Mouse (Mus musculus): Measurements from ENCODE around the gene Ptpn13. TPM values are rescaled to one million over a fixed set of nuclear protein-coding genes. Genes with fewer than 3 reads are reported as not detected.

Gene Ptpn13
- polyA plus RNA-seq, 1 experiment from 2014 or later = 16.4 TPM

DNA sequence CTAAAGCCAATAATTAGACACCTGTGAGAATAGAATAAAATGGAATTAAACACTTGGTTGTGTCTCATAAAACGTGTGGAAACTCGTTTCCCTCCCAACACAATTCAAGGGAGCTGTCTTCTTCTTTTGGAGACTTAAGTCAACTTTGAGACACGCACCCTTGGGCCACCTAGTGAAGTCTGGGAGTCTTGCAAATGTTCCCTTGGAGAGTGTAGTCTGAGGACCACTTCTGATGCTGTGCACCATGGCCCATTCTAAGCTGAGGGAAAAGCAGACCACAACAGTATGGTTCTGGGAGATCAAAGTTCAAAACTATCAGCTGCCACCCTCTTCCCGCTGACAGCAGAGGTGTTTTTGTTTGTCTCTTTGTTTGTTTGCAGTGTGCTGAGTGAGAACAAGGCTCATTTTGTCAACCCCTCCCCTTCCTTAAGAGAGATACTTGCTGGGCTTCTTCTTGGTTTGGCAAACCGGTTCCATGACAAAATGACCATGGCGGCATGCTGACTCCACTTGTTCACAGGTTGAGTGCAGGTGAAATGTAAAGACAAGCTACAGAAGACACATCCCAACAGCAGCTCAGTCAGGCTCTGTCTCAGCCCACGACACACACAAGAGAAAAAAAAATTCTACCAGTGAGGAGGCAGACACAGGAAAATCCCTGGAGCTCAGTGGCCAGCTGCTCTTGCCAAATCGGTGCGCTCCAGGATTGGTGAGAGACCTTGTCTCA lies 205.0 kb downstream of the Ptpn13 start:
- ATAC-seq (ENCODE audit: insufficient read depth, low FRiP score, low TSS enrichment) = no peak
- H3K9me3 ChIP-seq (ENCODE audit: control insufficient read depth, low read length) = no peaks in the 10 kb centered on the region
- WGBS = 81% methylated on average over 9 of the region's 9 CpGs
- DNase-seq (ENCODE audit: low spot score) = no peak
- no peaks in the 10 kb centered on the region for H3K27me3 ChIP-seq (ENCODE audit: control insufficient read depth, insufficient read depth, low read length)
- H3K9ac ChIP-seq (ENCODE audit: low read length) = no peak overlapping the region
- no peak overlapping the region for H3K27ac ChIP-seq (ENCODE audit: low read depth, low read length)
- H3K4me1 ChIP-seq (ENCODE audit: control insufficient read depth, insufficient read depth, low read length) = no peaks in the 10 kb centered on the region
- H3K36me3 ChIP-seq (ENCODE audit: control insufficient read depth, insufficient read depth, low read length) = no peaks in the 10 kb centered on the region
- no peak overlapping the region for H3K4me2 ChIP-seq (ENCODE audit: low read depth)
- no peak overlapping the region for H3K4me3 ChIP-seq (ENCODE audit: low read depth, low read length)

GRCm38 (mm10) chr5:103637162-103637561 lies 212.2 kb downstream of the Ptpn13 start:
- DNase-seq (ENCODE audit: low spot score) (no peak), ATAC-seq (ENCODE audit: insufficient read depth, low FRiP score, low TSS enrichment) (no peak)
- H3K36me3 ChIP-seq (ENCODE audit: control insufficient read depth, insufficient read depth, low read length) = no peaks in the 10 kb centered on the region
- H3K4me1 ChIP-seq (ENCODE audit: control insufficient read depth, insufficient read depth, low read length) = no peaks in the 10 kb centered on the region
- no peaks in the 10 kb centered on the region for H3K9me3 ChIP-seq (ENCODE audit: control insufficient read depth, low read length)
- 92% methylated on average over 2 of the region's 2 CpGs for WGBS
- H3K4me3 ChIP-seq (ENCODE audit: low read depth, low read length) = no peak overlapping the region
- no peaks in the 10 kb centered on the region for H3K27me3 ChIP-seq (ENCODE audit: control insufficient read depth, insufficient read depth, low read length)
- H3K27ac ChIP-seq (ENCODE audit: low read depth, low read length) = no peak overlapping the region
- no peak overlapping the region for H3K9ac ChIP-seq (ENCODE audit: low read length)
- no peak overlapping the region for H3K4me2 ChIP-seq (ENCODE audit: low read depth)

- H3K9ac ChIP-seq (ENCODE audit: low read length) = no peak overlapping the region
- H3K27ac ChIP-seq (ENCODE audit: low read depth, low read length) = no peak overlapping the region
- ATAC-seq (ENCODE audit: insufficient read depth, low FRiP score, low TSS enrichment) (no peak), DNase-seq (ENCODE audit: low spot score) (no peak)
- H3K4me3 ChIP-seq (ENCODE audit: low read depth, low read length) = no peak overlapping the region
- H3K27me3 ChIP-seq (ENCODE audit: control insufficient read depth, insufficient read depth, low read length) = no peaks in the 10 kb centered on the region
- no peaks in the 10 kb centered on the region for H3K4me1 ChIP-seq (ENCODE audit: control insufficient read depth, insufficient read depth, low read length)
- H3K4me2 ChIP-seq (ENCODE audit: low read depth) = no peak overlapping the region
- WGBS = 100% methylated on average over 1 of the region's 1 CpGs
- no peaks in the 10 kb centered on the region for H3K36me3 ChIP-seq (ENCODE audit: control insufficient read depth, insufficient read depth, low read length)
- no peaks in the 10 kb centered on the region for H3K9me3 ChIP-seq (ENCODE audit: control insufficient read depth, low read length)
Measured at GRCm38 (mm10) chr5:103644167-103644566, 219.2 kb downstream of the Ptpn13 start.

DNA sequence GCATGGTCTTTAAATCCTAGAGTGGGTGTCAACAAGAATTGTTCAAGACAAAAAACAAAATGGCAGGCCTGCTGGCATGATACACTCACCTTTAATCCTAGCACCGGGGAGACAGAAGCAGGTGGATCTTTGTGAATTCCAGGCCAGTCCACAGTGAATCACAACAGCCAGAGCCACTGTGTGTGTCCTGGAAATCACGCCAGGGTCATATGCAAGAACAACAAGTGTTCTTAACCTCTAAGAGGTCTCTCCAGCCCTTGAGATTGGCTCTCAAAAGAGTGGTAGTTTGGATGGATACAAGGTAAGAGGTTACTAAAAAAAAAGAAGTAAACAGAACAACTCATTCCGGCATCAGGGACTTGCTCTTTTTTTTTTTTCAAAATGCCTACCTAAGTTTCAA lies 222.3 kb downstream of the Ptpn13 start:
- Histone ChIP-seq H3K27me3 (ENCODE audit: control insufficient read depth, insufficient read depth, low read length) (no peaks in the 10 kb centered on the region), H3K9ac (ENCODE audit: low read length) (no peak overlapping the region), H3K36me3 (ENCODE audit: control insufficient read depth, insufficient read depth, low read length) (no peaks in the 10 kb centered on the region), H3K9me3 (ENCODE audit: control insufficient read depth, low read length) (no peaks in the 10 kb centered on the region), H3K4me1 (ENCODE audit: control insufficient read depth, insufficient read depth, low read length) (no peaks in the 10 kb centered on the region), H3K27ac (ENCODE audit: low read depth, low read length) (no peak overlapping the region), H3K4me2 (ENCODE audit: low read depth) (no peak overlapping the region), H3K4me3 (ENCODE audit: low read depth, low read length) (no peak overlapping the region)
- DNase-seq (ENCODE audit: low spot score) = no peak
- ATAC-seq (ENCODE audit: insufficient read depth, low FRiP score, low TSS enrichment) = no peak
- WGBS = 85% methylated on average over 3 of the region's 3 CpGs

Other genes with a start within 250 kb of the Ptpn13 start
- gene Mapk10, start 213.9 kb upstream of the Ptpn13 start, polyA plus RNA-seq (2014; fragmentation: Nextera tagmentation; extraction: Ambion mirVana) = 35.3 and 46.3 TPM in 2 replicates
- not detected in 2 replicates for gene Slc10a6, start 204.2 kb downstream of the Ptpn13 start, polyA plus RNA-seq (2014; fragmentation: Nextera tagmentation; extraction: Ambion mirVana)
- gene 1700016H13Rik, start 230.8 kb downstream of the Ptpn13 start, polyA plus RNA-seq (2014; fragmentation: Nextera tagmentation; extraction: Ambion mirVana) = 0.48 TPM in 1 of 2 replicates, not detected in the other